ENCODE assay signal across 20 mouse cellular contexts in genomic region chr19:41117334-41117733, GRCm38 (mm10). TPM values are rescaled to one million over a fixed set of nuclear protein-coding genes. Genes with fewer than 3 reads are reported as not detected.
A peak's percentile ranks its signal among the peaks of the same experiment; 100 is the strongest.
DNase-seq lines count a peak whose midpoint lies in the region; ATAC-seq and TF ChIP-seq lines count a peak whose summit lies in the region.
"Had no signal": no experiment of that assay in that cellular context is flagged by ENCODE, and none has a peak within 500 bp of the region (broad histone marks: within the 10 kb centered on the region; RNA-seq: fewer than 3 reads in every experiment).

No protein-coding gene starts in this region.

- peaks cover 17% of the 10 kb centered on the region for H3K4me1 ChIP-seq in forebrain, embryonic 16.5 days (replicated peaks; ENCODE audit: control insufficient read depth, insufficient read depth, low read length)
- peaks cover 8% of the 10 kb centered on the region; the same call in 1 of the 2 replicates for H3K4me1 ChIP-seq in forebrain, embryonic 11.5 days (replicated peaks; ENCODE audit: control insufficient read depth, insufficient read depth, low read length)
- no peaks in the 10 kb centered on the region; the same call in 1 of the 2 replicates for H3K4me1 ChIP-seq in midbrain, postnatal 0 days (ENCODE audit: insufficient read depth, low read length)
- peaks cover 18% of the 10 kb centered on the region for H3K4me1 ChIP-seq in midbrain, embryonic 13.5 days (replicated peaks)
- H3K4me1 ChIP-seq: liver, embryonic 13.5 days had no signal

- no peaks in the 10 kb centered on the region; the same call in 1 of the 2 replicates for H3K27me3 ChIP-seq in forebrain, embryonic 16.5 days (replicated peaks; ENCODE audit: control insufficient read depth, insufficient read depth, low read length)
- no peaks in the 10 kb centered on the region; the same call in 1 of the 2 replicates for H3K27me3 ChIP-seq in forebrain, embryonic 11.5 days (ENCODE audit: control insufficient read depth, insufficient read depth, low read length)
- H3K27me3 ChIP-seq in midbrain, postnatal 0 days (ENCODE audit: insufficient read depth, low read length): no peaks in the 10 kb centered on the region
- H3K27me3 ChIP-seq in midbrain, embryonic 13.5 days: peaks cover 70% of the 10 kb centered on the region
- H3K27me3 ChIP-seq: liver, embryonic 13.5 days; neural tube, embryonic 15.5 days had no signal

- DNase-seq in forebrain, embryonic 11.5 days (ENCODE audit: low spot score): no peak
- DNase-seq in midbrain, postnatal 0 days (ENCODE audit: low spot score): peak; percentile 82
- DNase-seq in cerebellum, adult 18-20 months: peak; percentile 58 to 63
- DNase-seq in urinary bladder, adult 18-20 months (ENCODE audit: low spot score in 2 of 2): no peak
- no peak for DNase-seq in heart, adult 11 months
- DNase-seq in urinary bladder, adult 2 months (ENCODE audit: low spot score): no peak
- DNase-seq: heart, postnatal 4 days; liver, embryonic 13.5 days; lung, postnatal 14 days; thymus, postnatal 14 days had no signal

- H3K36me3 ChIP-seq in forebrain, embryonic 16.5 days (ENCODE audit: control insufficient read depth, insufficient read depth): no peaks in the 10 kb centered on the region
- H3K36me3 ChIP-seq in forebrain, embryonic 11.5 days (ENCODE audit: control insufficient read depth, insufficient read depth, low read length): no peaks in the 10 kb centered on the region
- no peaks in the 10 kb centered on the region for H3K36me3 ChIP-seq in midbrain, postnatal 0 days (ENCODE audit: insufficient read depth, low read length)
- H3K36me3 ChIP-seq in midbrain, embryonic 13.5 days: no peaks in the 10 kb centered on the region
- H3K36me3 ChIP-seq: liver, embryonic 13.5 days; neural tube, embryonic 15.5 days had no signal

- peak; percentile 35; the same call in 1 of the 2 replicates for ATAC-seq in forebrain, embryonic 16.5 days
- no peak for ATAC-seq in forebrain, embryonic 11.5 days (replicated peaks; ENCODE audit: low FRiP score)
- no peak for ATAC-seq in midbrain, postnatal 0 days (ENCODE audit: low FRiP score)
- no peak for ATAC-seq in midbrain, embryonic 13.5 days

- no peak overlapping the region for H3K4me3 ChIP-seq in forebrain, embryonic 16.5 days (replicated peaks; ENCODE audit: low read length)
- H3K4me3 ChIP-seq in forebrain, embryonic 11.5 days (ENCODE audit: low read depth, low read length): no peak overlapping the region
- no peak overlapping the region for H3K4me3 ChIP-seq in midbrain, postnatal 0 days (ENCODE audit: low read depth, low read length)
- no peak overlapping the region for H3K4me3 ChIP-seq in midbrain, embryonic 13.5 days (replicated peaks)
- H3K4me3 ChIP-seq: erythroblast, embryonic 14.5 days; layer of hippocampus, adult 2 months; liver, embryonic 13.5 days; neural tube, embryonic 15.5 days had no signal

- no peaks in the 10 kb centered on the region for H3K9me3 ChIP-seq in forebrain, embryonic 16.5 days (ENCODE audit: control insufficient read depth, low read length)
- H3K9me3 ChIP-seq in forebrain, embryonic 11.5 days (ENCODE audit: control insufficient read depth, low read length): no peaks in the 10 kb centered on the region
- no peaks in the 10 kb centered on the region for H3K9me3 ChIP-seq in midbrain, postnatal 0 days (ENCODE audit: low read length)
- H3K9me3 ChIP-seq in midbrain, embryonic 13.5 days: no peaks in the 10 kb centered on the region
- H3K9me3 ChIP-seq: liver, embryonic 13.5 days; neural tube, embryonic 15.5 days had no signal

- no peak overlapping the region for H3K9ac ChIP-seq in forebrain, embryonic 16.5 days (replicated peaks; ENCODE audit: low read depth, low read length)
- no peak overlapping the region for H3K9ac ChIP-seq in forebrain, embryonic 11.5 days (ENCODE audit: low read length)
- no peak overlapping the region for H3K9ac ChIP-seq in midbrain, postnatal 0 days (replicated peaks; ENCODE audit: low read length, poor library complexity, severe bottlenecking)
- no peak overlapping the region for H3K9ac ChIP-seq in midbrain, embryonic 13.5 days (replicated peaks)
- H3K9ac ChIP-seq: liver, embryonic 13.5 days; neural tube, embryonic 15.5 days had no signal

- no peak overlapping the region for H3K27ac ChIP-seq in forebrain, embryonic 16.5 days (ENCODE audit: low read length)
- no peak overlapping the region for H3K27ac ChIP-seq in forebrain, embryonic 11.5 days (ENCODE audit: low read depth, low read length)
- H3K27ac ChIP-seq in midbrain, postnatal 0 days (ENCODE audit: low read depth, low read length): no peak overlapping the region
- no peak overlapping the region for H3K27ac ChIP-seq in midbrain, embryonic 13.5 days
- H3K27ac ChIP-seq: layer of hippocampus, adult 2 months; liver, embryonic 13.5 days; neural tube, embryonic 15.5 days had no signal

- H3K4me2 ChIP-seq in forebrain, embryonic 16.5 days (ENCODE audit: low read length): no peak overlapping the region
- H3K4me2 ChIP-seq in forebrain, embryonic 11.5 days (ENCODE audit: low read depth, low read length, severe bottlenecking): no peak overlapping the region
- H3K4me2 ChIP-seq in midbrain, postnatal 0 days (ENCODE audit: low read depth, low read length, poor library complexity, severe bottlenecking): no peak overlapping the region
- no peak overlapping the region for H3K4me2 ChIP-seq in midbrain, embryonic 13.5 days (replicated peaks)
- H3K4me2 ChIP-seq: heart, embryonic 11.5 days; liver, embryonic 13.5 days; neural tube, embryonic 15.5 days had no signal

- no peak for TF ChIP-seq CTCF in midbrain, postnatal 0 days (IDR thresholded peaks at IDR 0.05)

- 38% methylated on average over 4 of the region's 4 CpGs for WGBS in forebrain, embryonic 16.5 days
- 90% methylated on average over 4 of the region's 4 CpGs for WGBS in forebrain, embryonic 11.5 days
- 79% methylated on average over 4 of the region's 4 CpGs for WGBS in midbrain, postnatal 0 days
- 84% methylated on average over 4 of the region's 4 CpGs for WGBS in midbrain, embryonic 13.5 days

RNA-seq across cellular contexts. Expression of gene Opalin, which starts 40.4 kb away (rescaled TPM):
- polyA plus RNA-seq in forebrain, embryonic 16.5 days (2015; fragmentation: Nextera tagmentation; extraction: Ambion mirVana): not detected in 2 replicates
- polyA plus RNA-seq in forebrain, embryonic 11.5 days (2014; fragmentation: Nextera tagmentation; extraction: Ambion mirVana): not detected in 2 replicates
- total RNA-seq in midbrain, postnatal 0 days (2014; rRNA removed): not detected in 2 replicates
- not detected in 2 replicates for polyA plus RNA-seq in midbrain, postnatal 0 days (2015; fragmentation: Nextera tagmentation; extraction: Ambion mirVana)
- not detected in 2 replicates for polyA plus RNA-seq in midbrain, embryonic 13.5 days (2015; fragmentation: Nextera tagmentation; extraction: Ambion mirVana)
- polyA plus RNA-seq in urinary bladder, adult 2 months (2012; rRNA removed): not detected in 2 replicates
- total RNA-seq: gastrocnemius, adult 8-10 months; heart, postnatal 4 days; MEL; monocyte, adult 5-6 weeks had no signal
- polyA plus RNA-seq: erythroblast, embryonic 14.5 days; kidney, embryonic 14.5 days; liver, embryonic 13.5 days; neural tube, embryonic 15.5 days had no signal

Comparison
In these comparisons a context has a peak if more than half of its experiments do, and no peak if none do; other contexts are left out.
1. DNase-seq: peak in midbrain, postnatal 0 days (single experiment) and cerebellum, adult 18-20 months (2 of 2); none in forebrain, embryonic 11.5 days (single experiment), urinary bladder, adult 18-20 months (0 of 2), heart, adult 11 months (single experiment) and urinary bladder, adult 2 months (single experiment).